Mouse (Mus musculus) CH12.LX (cell line): ENCODE results near the gene Swi5. TPM values are rescaled to one million over a fixed set of nuclear protein-coding genes. Genes with fewer than 3 reads are reported as not detected.
"Not testable (repeated sequence)": the region's sequence is repeated elsewhere in the genome, so short reads cannot be mapped to it uniquely, and the experiment has no call there.

ENCODE experiments used
- DNase-seq: peaks from one replicate; pipeline ENCODE4 v3.0.0-alpha.2; 2013; ENCODE audit errors: extremely low read depth
- H3K27ac ChIP-seq: 2 replicates; pipeline ENCODE4 v1.5.1; 2012; ENCODE audit warnings: low read depth, mild to moderate bottlenecking, control low read depth, moderate library complexity; ENCODE audit not compliant: insufficient read depth
- H3K27me3 ChIP-seq: replicated peaks from 2 replicates; pipeline ENCODE3; 2012; ENCODE audit warnings: inconsistent platforms
- H3K36me3 ChIP-seq, 2 experiments: replicated peaks in 1 of 2; 2 replicates each; pipeline versions ENCODE3 to v1.6.1; 2012; ENCODE audit warnings: inconsistent platforms in 1 of 2, low read length in 1 of 2, mild to moderate bottlenecking in 1 of 2, mixed read lengths in 1 of 2, moderate library complexity in 1 of 2; ENCODE audit not compliant: control insufficient read depth in 1 of 2, insufficient read depth in 1 of 2
- H3K4me1 ChIP-seq, 2 experiments: 2 replicates each; pipeline ENCODE4 v1.6.1; 2012; ENCODE audit warnings: inconsistent platforms in 1 of 2, moderate library complexity in 1 of 2; ENCODE audit not compliant: insufficient read depth in 2 of 2, control insufficient read depth in 1 of 2
- H3K4me2 ChIP-seq: 2 replicates; pipeline ENCODE4 v1.6.1; 2012; ENCODE audit warnings: low read depth, mild to moderate bottlenecking, control low read depth; ENCODE audit not compliant: poor library complexity, insufficient read depth, severe bottlenecking
- H3K4me3 ChIP-seq, 3 experiments: fragments of 150-350 bp in 1 of 3; sonication (generic) in 1 of 3; replicated peaks in 1 of 3; 2 replicates each; pipeline versions ENCODE3 to v1.5.1; 2011 to 2012; ENCODE audit warnings: low read depth in 2 of 3, low read length in 2 of 3, mild to moderate bottlenecking in 2 of 3, moderate library complexity in 2 of 3, control low read depth in 1 of 3, improper control_type of control experiment in 1 of 3, inconsistent platforms in 1 of 3, mixed read lengths in 1 of 3; ENCODE audit not compliant: poor library complexity in 1 of 3
- H3K79me2 ChIP-seq: replicated peaks from 2 replicates; pipeline ENCODE4 v1.6.1; 2012; ENCODE audit warnings: mild to moderate bottlenecking, moderate library complexity; ENCODE audit not compliant: control insufficient read depth, poor library complexity, insufficient read depth, severe bottlenecking; ENCODE audit errors: extremely low read depth
- H3K9ac ChIP-seq: 2 replicates; pipeline ENCODE4 v1.6.1; 2012; ENCODE audit warnings: low read depth, mild to moderate bottlenecking, control low read depth, moderate library complexity; ENCODE audit not compliant: insufficient read depth
- H3K9me3 ChIP-seq: replicated peaks from 2 replicates; pipeline ENCODE3; 2012; ENCODE audit warnings: low read length, inconsistent platforms, mixed read lengths
- CHD1 ChIP-seq: IDR thresholded peaks from 2 replicates; pipeline ENCODE4 v1.6.1; 2012; ENCODE audit warnings: low read depth, low read length, improper control_type of control experiment, inconsistent platforms
- CTCF ChIP-seq, 2 experiments: IDR thresholded peaks in 1 of 2; conservative IDR thresholded peaks in 1 of 2; 2 replicates each; pipeline ENCODE4 v1.5.1; 2011 to 2012; ENCODE audit warnings: low read depth in 2 of 2, low read length in 2 of 2, improper control_type of control experiment in 1 of 2, inconsistent platforms in 1 of 2, mild to moderate bottlenecking in 1 of 2, moderate library complexity in 1 of 2
- EP300 ChIP-seq: IDR thresholded peaks from 2 replicates; pipeline ENCODE4 v1.6.1; 2011; ENCODE audit warnings: low read length, improper control_type of control experiment
- JUND ChIP-seq: conservative IDR thresholded peaks from 2 replicates; pipeline ENCODE4 v1.6.1; 2011; ENCODE audit warnings: low read depth, low read length, improper control_type of control experiment
- MAZ ChIP-seq: IDR thresholded peaks from 2 replicates; pipeline ENCODE4 v1.6.1; 2012; ENCODE audit warnings: low read depth, mild to moderate bottlenecking, inconsistent platforms, low read length, improper control_type of control experiment, moderate library complexity
- MXI1 ChIP-seq: IDR thresholded peaks from 2 replicates; pipeline ENCODE4 v1.6.1; 2011; ENCODE audit warnings: mild to moderate bottlenecking, low read depth, low read length, improper control_type of control experiment
- NELFE ChIP-seq: IDR thresholded peaks from 2 replicates; pipeline ENCODE4 v1.6.1; 2011; ENCODE audit warnings: low read depth, low read length, improper control_type of control experiment
- NRF1 ChIP-seq: IDR thresholded peaks from 2 replicates; pipeline ENCODE4 v1.6.1; 2014; ENCODE audit warnings: low read depth, mild to moderate bottlenecking, inconsistent platforms, low read length, improper control_type of control experiment, moderate library complexity
- POLR2A ChIP-seq: IDR thresholded peaks from 2 replicates; pipeline ENCODE4 v1.6.1; 2011; ENCODE audit warnings: low read depth, mild to moderate bottlenecking, improper control_type of control experiment, low read length
- RAD21 ChIP-seq: IDR thresholded peaks from 2 replicates; pipeline ENCODE4 v1.6.1; 2011; ENCODE audit warnings: low read depth, mild to moderate bottlenecking, low read length, improper control_type of control experiment, moderate library complexity
- SIN3A ChIP-seq: IDR thresholded peaks from 2 replicates; pipeline ENCODE4 v1.6.1; 2012; ENCODE audit warnings: low read length, improper control_type of control experiment, inconsistent platforms
- TCF12 ChIP-seq: IDR thresholded peaks from 2 replicates; pipeline ENCODE4 v1.6.1; 2014; ENCODE audit warnings: low read depth, mild to moderate bottlenecking, inconsistent platforms, low read length, improper control_type of control experiment
- USF1 ChIP-seq: IDR thresholded peaks from 2 replicates; pipeline ENCODE4 v1.6.1; 2014; ENCODE audit warnings: low read depth, mild to moderate bottlenecking, inconsistent platforms, low read length, improper control_type of control experiment
- USF2 ChIP-seq: conservative IDR thresholded peaks from 2 replicates; pipeline ENCODE4 v1.6.1; 2011; ENCODE audit warnings: low read depth, low read length, improper control_type of control experiment
- ZKSCAN1 ChIP-seq: IDR thresholded peaks from 2 replicates; pipeline ENCODE4 v1.6.1; 2012; ENCODE audit warnings: low read depth, inconsistent platforms, low read length, improper control_type of control experiment, borderline replicate concordance
- ZMIZ1 ChIP-seq: IDR thresholded peaks from 2 replicates; pipeline ENCODE4 v1.6.1; 2012; ENCODE audit warnings: low read depth, mild to moderate bottlenecking, inconsistent platforms, low read length, improper control_type of control experiment
- dilution Hi-C: fragments of 300-500 bp; cut with MboI; formaldehyde crosslinking; loops from 2 replicates; pipeline ENCODE4 v1.14.3; 2020; ENCODE audit warnings: low sequenced_read_pairs; ENCODE audit not compliant: extremely low pct_unique_long_range_greater_than_20kb, extremely low pct_ligation_motif_present
- in situ Hi-C: fragments of 300-500 bp; cut with MboI; formaldehyde crosslinking; loops from 3 replicates; pipeline ENCODE4 v1.14.3; 2019; ENCODE audit warnings: low sequenced_read_pairs, low pct_ligation_motif_present, low pct_unique_long_range_greater_than_20kb, mixed read lengths
- polyA plus RNA-seq: library from polyadenylated mRNA; unstranded; fragments of >175 nt; gene quantifications from 2 replicates; pipeline ENCODE4 v1.2.1, GENCODE M21; 2012; ENCODE audit warnings: low read depth; ENCODE audit not compliant: insufficient read length
- total RNA-seq, 2 experiments: library from RNA; depleted of rRNA; stranded (reverse); fragments of 300-350 nt in 1 of 2; fragments of >200 nt in 1 of 2; gene quantifications; 2 replicates each; pipeline ENCODE4 v1.2.3; 2012 to 2014

The Swi5 gene
- total and polyA plus RNA-seq, 3 experiments, result 295 to 437 (median 344) TPM

DNA sequence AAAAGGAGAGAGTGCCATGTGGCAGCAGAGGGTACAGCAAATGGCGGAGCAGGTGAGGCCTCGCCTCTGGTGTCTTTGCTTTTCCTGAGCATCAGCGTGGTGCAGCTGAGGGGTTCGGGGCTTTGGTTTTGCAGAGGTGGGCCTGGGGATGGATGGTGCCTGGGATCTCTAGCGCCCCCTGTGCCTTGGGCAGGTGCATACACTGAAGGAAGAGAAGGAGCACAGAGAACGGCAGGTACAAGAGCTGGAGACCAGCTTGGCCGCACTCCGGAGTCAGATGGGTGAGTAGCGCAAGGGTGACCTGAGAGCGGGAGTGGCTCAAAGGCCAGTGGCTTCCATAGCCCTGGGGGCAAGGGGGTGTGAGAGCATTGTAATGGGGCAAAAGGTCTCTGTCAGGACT is 15.1 kb upstream of the Swi5 start:
- in situ Hi-C loops, result no loop called here
- no peaks in the 10 kb centered on the region for H3K27me3 ChIP-seq
- no peak overlapping the region for H3K4me2 ChIP-seq
- H3K27ac ChIP-seq, result no peak overlapping the region
- H3K4me1 ChIP-seq, result peaks cover 0 to 13% of the 10 kb centered on the region in 2 experiments; a peak in 2 of 4 replicates
- TF ChIP-seq RAD21 (no peak), CTCF (conservative IDR thresholded peaks at IDR 0.05 in 1 of 2, IDR thresholded peaks at IDR 0.05 in 1 of 2; ENCODE audit: low read depth in 2 of 2, low read length in 2 of 2) (peak in 1 of 2 experiments; percentile 36; a peak in 2 of 4 replicates), JUND (no peak)
- TF ChIP-seq, all 38 proteins: peak for 1
- Histone ChIP-seq H3K36me3 (peaks cover 75 to 97% of the 10 kb centered on the region in 2 experiments), H3K4me3 (no peak overlapping the region), H3K79me2 (no peaks in the 10 kb centered on the region), H3K9me3 (no peaks in the 10 kb centered on the region), H3K9ac (no peak overlapping the region)
- no peak for DNase-seq
- dilution Hi-C loops, result no loop called here

DNA sequence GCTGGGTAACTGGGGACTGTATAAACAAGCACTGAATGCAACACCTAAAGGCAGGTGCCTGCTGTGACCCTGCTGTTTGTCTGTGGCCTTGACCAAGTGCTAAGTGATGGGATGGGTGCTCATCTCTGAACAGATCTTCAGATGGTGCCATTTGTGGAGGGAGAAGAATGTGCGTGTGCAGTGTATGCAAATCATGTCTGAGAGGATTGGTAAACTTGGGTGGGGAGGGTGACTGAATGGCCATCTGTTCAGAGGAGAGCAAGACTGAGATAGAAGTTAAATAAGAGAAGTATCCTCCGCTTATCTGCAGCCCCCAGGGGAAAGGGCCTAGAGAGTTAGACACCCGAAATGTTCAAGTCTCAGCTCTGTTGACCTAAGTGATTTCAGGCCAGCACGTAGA is 11.6 kb upstream of the Swi5 start:
- no peak overlapping the region for H3K27ac ChIP-seq
- TF ChIP-seq USF1, result no peak
- TF ChIP-seq NRF1, result no peak
- no peak for TF ChIP-seq MAZ
- TF ChIP-seq EP300, result no peak
- TF ChIP-seq NELFE, result no peak
- no peak for TF ChIP-seq ZKSCAN1
- TF ChIP-seq ZMIZ1, result no peak
- TF ChIP-seq POLR2A, result no peak
- no peak for TF ChIP-seq CHD1
- no peak for TF ChIP-seq MXI1
- no peak for TF ChIP-seq TCF12
- TF ChIP-seq USF2, result no peak
- no peak for TF ChIP-seq SIN3A
- DNase-seq, result no peak
- H3K79me2 ChIP-seq, result no peaks in the 10 kb centered on the region
- in situ Hi-C loops (no loop called here), dilution Hi-C loops (no loop called here)
- peaks cover 61 to 90% of the 10 kb centered on the region in 2 experiments for H3K36me3 ChIP-seq
- H3K9ac ChIP-seq, result no peak overlapping the region
- no peaks in the 10 kb centered on the region for H3K27me3 ChIP-seq
- H3K4me3 ChIP-seq, result no peak overlapping the region
- H3K4me2 ChIP-seq, result no peak overlapping the region
- peaks cover 0 to 13% of the 10 kb centered on the region in 2 experiments; a peak in 2 of 4 replicates for H3K4me1 ChIP-seq
- H3K9me3 ChIP-seq, result no peaks in the 10 kb centered on the region

DNA sequence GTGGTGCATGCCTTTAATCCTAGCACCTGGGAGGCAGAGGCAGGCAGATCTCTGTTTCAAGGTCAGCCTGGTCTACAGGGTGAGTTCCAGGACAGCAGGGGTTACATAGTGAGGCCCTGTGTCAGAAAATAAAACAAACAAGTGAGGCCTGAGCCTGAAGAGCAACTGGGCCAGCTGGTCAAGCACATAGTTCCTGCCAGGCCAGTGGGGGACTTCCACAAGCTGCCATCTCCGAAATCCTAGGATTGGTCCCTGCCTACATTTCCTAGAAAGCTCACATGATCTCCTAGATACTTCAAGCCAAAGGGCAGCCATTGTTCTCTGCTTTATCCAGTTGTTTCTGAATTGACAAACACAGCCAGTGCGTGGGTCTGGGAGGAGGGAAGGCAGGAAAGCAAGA is 8.0 kb upstream of the Swi5 start:
- H3K4me3 ChIP-seq, H3K9me3 ChIP-seq, H3K4me2 ChIP-seq, H3K79me2 ChIP-seq, H3K9ac ChIP-seq, in situ Hi-C loops, DNase-seq, dilution Hi-C loops, H3K27me3 ChIP-seq, H3K27ac ChIP-seq: not testable (repeated sequence)
- Histone ChIP-seq H3K4me1 (peaks cover 0 to 11% of the 10 kb centered on the region in 2 experiments; a peak in 2 of 4 replicates), H3K36me3 (peaks cover 43 to 76% of the 10 kb centered on the region in 2 experiments)
